Mouse (Mus musculus): ENCODE data around the gene Rarb. TPM values are rescaled to one million over a fixed set of nuclear protein-coding genes. Genes with fewer than 3 reads are reported as not detected.

Gene Rarb
- polyA plus RNA-seq, 1 experiment from 2014 or later: 19.3 TPM

GRCm38 (mm10) chr14:16427569-16427968 lies 391.4 kb downstream of the Rarb start:
- no peak overlapping the region for H3K4me3 ChIP-seq (replicated peaks; ENCODE audit: low read depth, low read length)
- H3K36me3 ChIP-seq (ENCODE audit: insufficient read depth, low read length): peaks cover 22% of the 10 kb centered on the region
- H3K9me3 ChIP-seq (replicated peaks; ENCODE audit: low read length): no peaks in the 10 kb centered on the region
- H3K4me2 ChIP-seq (ENCODE audit: low read length): no peak overlapping the region
- no peak overlapping the region for H3K9ac ChIP-seq (ENCODE audit: low read depth, low read length)
- ATAC-seq (replicated peaks; ENCODE audit: low FRiP score, low read depth) (no peak), DNase-seq (ENCODE audit: low spot score) (no peak)
- no peaks in the 10 kb centered on the region for H3K27me3 ChIP-seq (ENCODE audit: insufficient read depth, low read length)
- 75% methylated on average over 4 of the region's 4 CpGs for WGBS
- no peak for TF ChIP-seq CTCF (IDR thresholded peaks at IDR 0.05; ENCODE audit: low read depth)
- H3K27ac ChIP-seq: no peak overlapping the region
- H3K4me1 ChIP-seq (replicated peaks; ENCODE audit: insufficient read depth, low read length): no peaks in the 10 kb centered on the region

- WGBS: 90% methylated on average over 4 of the region's 4 CpGs
- no peak overlapping the region for H3K9ac ChIP-seq (ENCODE audit: low read depth, low read length)
- DNase-seq (ENCODE audit: low spot score) (no peak), ATAC-seq (replicated peaks; ENCODE audit: low FRiP score, low read depth) (no peak)
- peaks cover 32% of the 10 kb centered on the region for H3K36me3 ChIP-seq (ENCODE audit: insufficient read depth, low read length)
- no peaks in the 10 kb centered on the region for H3K4me1 ChIP-seq (replicated peaks; ENCODE audit: insufficient read depth, low read length)
- TF ChIP-seq CTCF (IDR thresholded peaks at IDR 0.05; ENCODE audit: low read depth): no peak
- H3K9me3 ChIP-seq (replicated peaks; ENCODE audit: low read length): no peaks in the 10 kb centered on the region
- H3K4me2 ChIP-seq (ENCODE audit: low read length): no peak overlapping the region
- H3K27ac ChIP-seq: no peak overlapping the region
- no peaks in the 10 kb centered on the region for H3K27me3 ChIP-seq (ENCODE audit: insufficient read depth, low read length)
- H3K4me3 ChIP-seq (replicated peaks; ENCODE audit: low read depth, low read length): no peak overlapping the region
Observed at GRCm38 (mm10) chr14:16414163-16414562, 404.8 kb downstream of the Rarb start.

GRCm38 (mm10) chr14:16405187-16405586 lies 413.8 kb downstream of the Rarb start:
- no peak overlapping the region for H3K4me3 ChIP-seq (replicated peaks; ENCODE audit: low read depth, low read length)
- no peak overlapping the region for H3K4me2 ChIP-seq (ENCODE audit: low read length)
- TF ChIP-seq CTCF (IDR thresholded peaks at IDR 0.05; ENCODE audit: low read depth): no peak
- H3K4me1 ChIP-seq (replicated peaks; ENCODE audit: insufficient read depth, low read length): no peaks in the 10 kb centered on the region
- H3K27me3 ChIP-seq (ENCODE audit: insufficient read depth, low read length): no peaks in the 10 kb centered on the region
- no peak overlapping the region for H3K9ac ChIP-seq (ENCODE audit: low read depth, low read length)
- 92% methylated on average over 4 of the region's 4 CpGs for WGBS
- H3K36me3 ChIP-seq (ENCODE audit: insufficient read depth, low read length): peaks cover 17% of the 10 kb centered on the region; the same call in 1 of the 2 replicates
- H3K27ac ChIP-seq: no peak overlapping the region
- no peak for ATAC-seq (replicated peaks; ENCODE audit: low FRiP score, low read depth)
- H3K9me3 ChIP-seq (replicated peaks; ENCODE audit: low read length): no peaks in the 10 kb centered on the region
- no peak for DNase-seq (ENCODE audit: low spot score)

GRCm38 (mm10) chr14:16384783-16385182 lies 434.2 kb downstream of the Rarb start:
- DNase-seq (ENCODE audit: low spot score) (no peak), ATAC-seq (replicated peaks; ENCODE audit: low FRiP score, low read depth) (no peak)
- WGBS: 88% methylated on average over 1 of the region's 1 CpGs
- no peak for TF ChIP-seq CTCF (IDR thresholded peaks at IDR 0.05; ENCODE audit: low read depth)
- Histone ChIP-seq H3K9me3 (replicated peaks; ENCODE audit: low read length) (no peaks in the 10 kb centered on the region), H3K4me3 (replicated peaks; ENCODE audit: low read depth, low read length) (no peak overlapping the region), H3K4me1 (replicated peaks; ENCODE audit: insufficient read depth, low read length) (no peaks in the 10 kb centered on the region), H3K9ac (ENCODE audit: low read depth, low read length) (no peak overlapping the region), H3K27ac (no peak overlapping the region), H3K36me3 (ENCODE audit: insufficient read depth, low read length) (no peaks in the 10 kb centered on the region), H3K4me2 (ENCODE audit: low read length) (no peak overlapping the region), H3K27me3 (ENCODE audit: insufficient read depth, low read length) (no peaks in the 10 kb centered on the region)
